Mouse (Mus musculus) heart, adult 2 months (tissue): Measurements from ENCODE around the gene Tns4.

Experiments used
- CTCF ChIP-seq: fragments of 200-600 bp; IDR thresholded peaks from 2 replicates; pipeline ENCODE4 v1.8.1; 2022; ENCODE audit warnings: antibody characterized with exemption, mild to moderate bottlenecking, moderate library complexity
- EP300 ChIP-seq: fragments of 200-500 bp; IDR thresholded peaks from 2 replicates; pipeline ENCODE4 v1.6.1; 2011; ENCODE audit warnings: low read depth, low read length, control low read depth; ENCODE audit not compliant: insufficient read depth
- POLR2A ChIP-seq: fragments of 200-500 bp; IDR thresholded peaks from 2 replicates; pipeline ENCODE4 v1.6.1; 2011; ENCODE audit warnings: mild to moderate bottlenecking, low read depth, low read length, control low read depth; ENCODE audit not compliant: insufficient read depth

DNA sequence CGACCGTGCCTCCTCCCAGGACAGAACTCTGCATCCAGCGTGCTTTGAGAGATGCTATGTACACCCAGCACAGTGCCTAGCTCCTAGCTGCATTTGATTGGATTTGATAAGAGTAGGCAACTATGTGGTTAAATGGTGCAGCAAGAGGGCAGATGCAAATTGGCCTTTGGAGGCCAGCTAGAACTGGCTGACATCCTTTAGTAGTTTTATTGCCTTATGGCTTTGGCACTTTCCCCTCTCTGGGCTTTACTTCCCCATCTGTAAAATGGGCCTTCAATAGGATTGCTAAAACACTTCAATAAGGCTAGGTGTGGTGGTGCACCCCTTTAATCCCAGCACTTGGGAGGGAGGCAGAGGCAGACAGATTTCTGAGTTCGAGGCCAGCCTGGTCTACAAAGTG is 47.9 kb upstream of the Tns4 start:
- TF ChIP-seq CTCF (no peak), POLR2A (no peak), EP300 (no peak)
